Mouse (Mus musculus): ENCODE results near the gene Cdc42ep3. TPM values are rescaled to one million over a fixed set of nuclear protein-coding genes. Genes with fewer than 3 reads are reported as not detected.

The Cdc42ep3 gene
- total RNA-seq, 2 experiments from 2014 or later, result 3.4 to 5.1 TPM

- DNase-seq, result no peak
Measured at GRCm38 (mm10) chr17:79343334-79343946, 11.5 kb downstream of the Cdc42ep3 start.

- no peak for DNase-seq
Measured at GRCm38 (mm10) chr17:79342639-79343333, 12.1 kb downstream of the Cdc42ep3 start.

- DNase-seq, result no peak
Measured at GRCm38 (mm10) chr17:79341946-79342470, 12.9 kb downstream of the Cdc42ep3 start.

- no peak for DNase-seq
Measured at GRCm38 (mm10) chr17:79337494-79337893, 17.4 kb downstream of the Cdc42ep3 start.

- DNase-seq, result no peak
Measured at GRCm38 (mm10) chr17:79334701-79335100, 20.2 kb downstream of the Cdc42ep3 start.

GRCm38 (mm10) chr17:79333650-79334049 lies 21.2 kb downstream of the Cdc42ep3 start:
- DNase-seq, result no peak

- no peak for DNase-seq
Measured at GRCm38 (mm10) chr17:79332864-79333263, 22.0 kb downstream of the Cdc42ep3 start.

GRCm38 (mm10) chr17:79330397-79330796 lies 24.5 kb downstream of the Cdc42ep3 start:
- DNase-seq, result no peak

- DNase-seq, result peak; percentile 22 to 33
Measured at GRCm38 (mm10) chr17:79326868-79327376, 28.0 kb downstream of the Cdc42ep3 start.

- no peak for DNase-seq
Measured at GRCm38 (mm10) chr17:79317085-79317751, 37.7 kb downstream of the Cdc42ep3 start.

GRCm38 (mm10) chr17:79315415-79316094 lies 39.3 kb downstream of the Cdc42ep3 start:
- DNase-seq, result no peak

- no peak for DNase-seq
Measured at GRCm38 (mm10) chr17:79310465-79310864, 44.4 kb downstream of the Cdc42ep3 start.

- no peak for DNase-seq
Measured at GRCm38 (mm10) chr17:79309506-79309905, 45.4 kb downstream of the Cdc42ep3 start.

- DNase-seq, result no peak
Measured at GRCm38 (mm10) chr17:79305644-79306043, 49.2 kb downstream of the Cdc42ep3 start.

- DNase-seq, result no peak
Measured at GRCm38 (mm10) chr17:79303744-79304497, 51.0 kb downstream of the Cdc42ep3 start.

GRCm38 (mm10) chr17:79303238-79303637 lies 51.7 kb downstream of the Cdc42ep3 start:
- no peak for DNase-seq

GRCm38 (mm10) chr17:79299925-79300324 lies 55.0 kb downstream of the Cdc42ep3 start:
- DNase-seq, result no peak

- no peak for DNase-seq
Measured at GRCm38 (mm10) chr17:79298968-79299367, 55.9 kb downstream of the Cdc42ep3 start.

- DNase-seq, result no peak
Measured at GRCm38 (mm10) chr17:79295926-79296325, 59.0 kb downstream of the Cdc42ep3 start.

GRCm38 (mm10) chr17:79291672-79292071 lies 63.2 kb downstream of the Cdc42ep3 start:
- no peak for DNase-seq

- no peak for DNase-seq
Measured at GRCm38 (mm10) chr17:79290697-79291096, 64.2 kb downstream of the Cdc42ep3 start.

GRCm38 (mm10) chr17:79287302-79287701 lies 67.6 kb downstream of the Cdc42ep3 start:
- no peak for DNase-seq
